Mouse (Mus musculus) neural tube, embryonic 11.5 days (tissue): ENCODE results near the gene Gm49325. TPM values are rescaled to one million over a fixed set of nuclear protein-coding genes. Genes with fewer than 3 reads are reported as not detected.

ENCODE experiments used
- ATAC-seq: fragments of 200-750 bp; cut with Nextera tagmentation; 2 replicates; pipeline ENCODE4 v1.8.0; 2017; ENCODE audit warnings: moderate number of reproducible peaks, mild to moderate bottlenecking, moderate TSS enrichment, moderate library complexity; ENCODE audit not compliant: insufficient read depth, low FRiP score, low TSS enrichment
- DNase-seq: peaks from one replicate; pipeline ENCODE4 v3.0.0-alpha.2; 2015; ENCODE audit warnings: low spot score
- H3K27ac ChIP-seq: fragments of 300-500 bp; sonication (generic); 2 replicates; pipeline ENCODE4 v1.5.1; 2014; ENCODE audit warnings: low read depth, mild to moderate bottlenecking, low read length
- H3K27me3 ChIP-seq: fragments of 300-500 bp; sonication (generic); 2 replicates; pipeline ENCODE4 v1.6.1; 2014; ENCODE audit warnings: mild to moderate bottlenecking, low read length, mixed read lengths; ENCODE audit not compliant: control insufficient read depth, insufficient read depth
- H3K36me3 ChIP-seq: fragments of 300-500 bp; sonication (generic); 2 replicates; pipeline ENCODE4 v1.6.1; 2014; ENCODE audit warnings: mild to moderate bottlenecking, low read length, moderate library complexity, mixed read lengths; ENCODE audit not compliant: control insufficient read depth, insufficient read depth
- H3K4me1 ChIP-seq: fragments of 300-500 bp; sonication (generic); 2 replicates; pipeline ENCODE4 v1.6.1; 2014; ENCODE audit warnings: low read length, mixed read lengths; ENCODE audit not compliant: control insufficient read depth, insufficient read depth
- H3K4me2 ChIP-seq: fragments of 300-500 bp; sonication (generic); 2 replicates; pipeline ENCODE4 v1.6.1; 2014; ENCODE audit warnings: low read depth, mild to moderate bottlenecking, moderate library complexity
- H3K4me3 ChIP-seq: fragments of 300-500 bp; sonication (generic); 2 replicates; pipeline ENCODE4 v1.5.1; 2014; ENCODE audit warnings: low read depth, low read length
- H3K9ac ChIP-seq: fragments of 300-500 bp; sonication (generic); 2 replicates; pipeline ENCODE4 v1.6.1; 2014; ENCODE audit warnings: mild to moderate bottlenecking, low read length
- H3K9me3 ChIP-seq: fragments of 300-500 bp; sonication (generic); 2 replicates; pipeline ENCODE4 v1.6.1; 2016; ENCODE audit warnings: low read length; ENCODE audit not compliant: control insufficient read depth
- WGBS: fragments of 180-500 bp; shearing (Covaris S2); extraction: QIAGEN DNeasy Blood & Tissue Kit; methylation state at CpG from one replicate; pipeline ENCODE4 v1.1.7; 2014; 5-methylcytosine and 5-hydroxymethylcytosine counted together
- polyA plus RNA-seq: library from polyadenylated mRNA; unstranded; fragments of >200 nt; fragmentation: Nextera tagmentation; extraction: Ambion mirVana; gene quantifications from 2 replicates; pipeline ENCODE4 v1.2.1, GENCODE M21; 2014

Gm49325 gene
- polyA plus RNA-seq, 1 experiment from 2014 or later: 1.4 TPM

DNA sequence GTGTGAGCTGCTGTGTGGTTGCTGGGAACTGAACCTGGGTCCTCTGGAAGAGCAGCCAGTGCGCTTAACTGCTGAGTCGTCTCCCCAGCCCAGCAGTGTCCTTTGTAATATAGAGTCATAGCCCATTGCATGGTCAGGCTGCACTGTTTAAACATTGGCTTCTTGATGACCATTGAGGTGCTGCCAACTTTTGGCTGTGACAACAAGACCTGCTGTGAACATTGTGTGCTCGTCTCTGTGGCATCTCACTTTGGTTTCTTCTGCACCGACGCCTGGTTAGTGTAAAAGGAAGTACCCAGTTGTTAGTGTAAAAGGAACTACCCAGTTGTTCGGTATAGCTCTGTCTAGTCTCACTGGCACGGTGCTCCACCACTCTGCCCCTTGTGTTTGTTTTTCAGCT lies 20.6 kb downstream of the Gm49325 start:
- no peak for DNase-seq
- ATAC-seq: no peak
- Histone ChIP-seq H3K9ac (no peak overlapping the region), H3K36me3 (no peaks in the 10 kb centered on the region), H3K4me1 (peaks cover 16% of the 10 kb centered on the region), H3K27me3 (no peaks in the 10 kb centered on the region), H3K4me2 (no peak overlapping the region), H3K9me3 (no peaks in the 10 kb centered on the region), H3K4me3 (no peak overlapping the region), H3K27ac (no peak overlapping the region)
- WGBS: 80% methylated on average over 7 of the region's 7 CpGs

DNA sequence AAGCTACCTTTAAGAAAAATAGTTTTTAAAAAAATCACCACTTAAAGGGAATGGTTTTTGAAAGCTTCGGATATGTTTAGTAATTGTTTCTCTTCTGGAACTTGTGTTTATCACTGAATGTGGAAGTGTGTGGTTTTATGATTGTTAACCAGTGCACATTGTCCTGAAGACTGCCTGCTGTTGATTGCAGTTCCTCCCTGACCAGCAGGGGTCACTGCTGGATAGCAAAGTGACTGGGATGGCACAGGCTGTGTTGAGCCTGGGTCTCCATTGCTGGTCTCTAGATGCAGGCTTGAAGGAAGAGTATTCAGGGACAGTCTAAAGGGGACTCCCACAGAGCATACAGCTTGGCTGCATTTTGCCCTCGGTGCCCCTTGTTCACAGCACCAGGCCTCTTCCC lies 21.5 kb downstream of the Gm49325 start:
- no peak overlapping the region for H3K27ac ChIP-seq
- H3K9ac ChIP-seq: no peak overlapping the region
- H3K27me3 ChIP-seq: no peaks in the 10 kb centered on the region
- no peak overlapping the region for H3K4me2 ChIP-seq
- peak; percentile 75; the same call in 1 of the 2 replicates for ATAC-seq
- H3K4me1 ChIP-seq: peaks cover 16% of the 10 kb centered on the region
- WGBS: 38% methylated on average over 2 of the region's 2 CpGs
- H3K36me3 ChIP-seq: 0 out of 2 replicates have a peak, but pooled peaks cover 3% of the 10 kb centered on the region
- no peaks in the 10 kb centered on the region for H3K9me3 ChIP-seq
- H3K4me3 ChIP-seq: no peak overlapping the region
- DNase-seq: peak; percentile 85

DNA sequence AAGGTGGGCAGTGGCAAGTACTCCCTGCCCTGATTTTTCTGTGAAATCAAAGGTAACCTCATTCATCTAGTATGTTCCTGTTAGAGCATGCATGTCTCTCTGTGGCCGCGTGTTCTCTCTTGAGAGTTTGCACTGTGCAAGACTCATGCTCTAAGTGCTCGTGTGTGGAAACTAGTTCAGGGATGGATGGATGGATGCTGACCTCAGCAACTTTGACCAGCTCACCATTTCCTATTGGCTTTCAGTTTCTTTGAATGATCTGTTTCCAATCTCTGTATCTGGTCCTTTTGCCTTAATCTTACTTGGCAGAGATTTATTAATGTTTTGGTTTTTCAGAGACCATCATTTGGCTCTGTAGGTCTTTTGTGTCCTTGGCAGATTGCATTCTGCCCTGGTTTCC lies 23.2 kb downstream of the Gm49325 start:
- H3K4me3 ChIP-seq: no peak overlapping the region
- 0 out of 2 replicates have a peak, but pooled peaks cover 5% of the 10 kb centered on the region for H3K36me3 ChIP-seq
- H3K9ac ChIP-seq: no peak overlapping the region
- DNase-seq (no peak), ATAC-seq (no peak)
- no peaks in the 10 kb centered on the region for H3K9me3 ChIP-seq
- no peaks in the 10 kb centered on the region for H3K27me3 ChIP-seq
- no peak overlapping the region for H3K27ac ChIP-seq
- 91% methylated on average over 3 of the region's 3 CpGs for WGBS
- peaks cover 9% of the 10 kb centered on the region; the same call in 1 of the 2 replicates for H3K4me1 ChIP-seq
- H3K4me2 ChIP-seq: no peak overlapping the region

DNA sequence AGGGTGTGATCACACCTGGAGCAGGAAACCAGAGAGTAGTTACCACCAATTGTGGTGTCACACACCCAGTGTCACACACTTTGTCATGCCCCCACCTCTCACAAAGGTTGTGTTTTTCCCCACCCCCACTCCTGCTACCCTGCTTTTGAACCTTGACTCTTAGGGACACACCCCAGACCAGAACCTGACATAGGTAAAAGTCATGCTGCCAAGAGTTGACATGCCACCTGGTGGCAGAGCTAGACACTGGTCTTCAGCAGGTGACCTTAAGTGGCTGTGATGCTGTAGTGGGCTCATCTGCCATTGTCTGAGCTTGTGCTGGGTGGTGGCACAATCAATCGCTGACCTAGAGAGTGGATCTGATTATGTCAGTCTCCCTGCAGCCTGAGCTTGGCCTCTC lies 24.0 kb downstream of the Gm49325 start:
- H3K4me2 ChIP-seq: no peak overlapping the region
- H3K4me3 ChIP-seq: no peak overlapping the region
- H3K4me1 ChIP-seq: peaks cover 7% of the 10 kb centered on the region; the same call in 1 of the 2 replicates
- WGBS: 88% methylated on average over 1 of the region's 1 CpGs
- H3K27ac ChIP-seq: no peak overlapping the region
- DNase-seq (no peak), ATAC-seq (no peak)
- no peak overlapping the region for H3K9ac ChIP-seq
- H3K36me3 ChIP-seq: peaks cover 8% of the 10 kb centered on the region; the same call in 1 of the 2 replicates
- no peaks in the 10 kb centered on the region for H3K27me3 ChIP-seq
- no peaks in the 10 kb centered on the region for H3K9me3 ChIP-seq

DNA sequence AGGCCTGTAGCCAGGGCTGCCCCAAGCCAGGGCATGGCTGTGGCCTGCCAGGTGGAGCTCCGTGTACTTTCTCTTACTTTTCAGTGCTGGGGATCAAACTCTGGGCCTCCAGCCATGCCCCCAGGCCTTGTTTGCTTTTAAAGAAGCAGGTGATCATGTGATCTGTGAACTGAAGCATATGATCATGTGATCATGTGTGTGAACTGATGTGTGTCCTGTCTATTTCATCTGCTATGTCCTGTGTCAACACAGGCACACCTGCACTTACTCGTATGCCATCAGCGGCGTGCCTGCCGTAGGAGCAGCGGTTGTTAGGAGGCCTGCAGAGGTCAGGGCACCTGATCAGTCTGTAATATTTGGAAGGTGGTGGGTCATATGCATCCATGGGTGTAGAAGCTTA lies 28.0 kb downstream of the Gm49325 start:
- WGBS: 94% methylated on average over 6 of the region's 6 CpGs
- no peak overlapping the region for H3K4me2 ChIP-seq
- DNase-seq: no peak
- H3K4me3 ChIP-seq: no peak overlapping the region
- no peak overlapping the region for H3K27ac ChIP-seq
- no peaks in the 10 kb centered on the region for H3K27me3 ChIP-seq
- no peaks in the 10 kb centered on the region for H3K4me1 ChIP-seq
- no peak for ATAC-seq
- H3K36me3 ChIP-seq: peaks cover 8% of the 10 kb centered on the region
- H3K9me3 ChIP-seq: no peaks in the 10 kb centered on the region
- H3K9ac ChIP-seq: no peak overlapping the region

DNA sequence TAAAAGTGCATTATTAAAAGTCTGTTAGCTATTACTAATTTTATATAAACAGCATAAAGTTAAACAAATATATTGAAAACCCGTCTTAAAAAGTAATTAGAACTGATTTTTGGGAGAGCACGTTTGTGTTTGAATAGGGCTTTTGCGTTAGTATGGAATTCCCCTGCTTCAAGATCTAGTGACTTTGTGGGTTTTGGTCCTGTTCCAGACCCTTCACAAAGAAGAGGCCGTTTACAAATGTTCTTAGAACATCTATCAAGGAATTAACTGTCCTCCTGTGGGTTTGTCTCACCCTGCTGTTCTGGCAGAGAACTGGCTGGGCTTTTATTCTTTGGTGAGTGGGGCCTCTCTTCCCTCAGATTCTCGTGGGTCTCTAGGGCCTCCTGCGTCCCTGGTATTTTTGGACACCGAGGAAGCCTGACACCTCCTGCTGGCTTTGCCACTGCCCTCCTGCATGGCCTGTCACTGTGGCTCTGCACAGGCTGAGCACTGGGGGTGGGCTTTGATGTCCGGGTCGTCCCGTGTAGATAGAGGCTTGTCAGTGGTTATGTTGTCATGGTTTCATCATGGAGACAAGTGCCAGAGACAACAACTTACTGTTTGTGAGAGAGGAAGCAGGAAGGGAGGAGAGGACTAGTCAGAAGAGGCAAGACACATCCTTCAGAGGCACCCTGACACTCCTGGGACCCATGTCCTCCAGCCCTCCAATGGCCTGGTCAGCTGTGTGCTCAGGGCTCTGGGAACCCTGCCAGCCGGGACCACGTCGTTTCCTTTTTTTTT lies 28.6 kb downstream of the Gm49325 start:
- no peaks in the 10 kb centered on the region for H3K9me3 ChIP-seq
- peaks cover 8% of the 10 kb centered on the region for H3K36me3 ChIP-seq
- no peak overlapping the region for H3K27ac ChIP-seq
- no peak for ATAC-seq
- H3K4me2 ChIP-seq: no peak overlapping the region
- no peak overlapping the region for H3K9ac ChIP-seq
- H3K27me3 ChIP-seq: no peaks in the 10 kb centered on the region
- WGBS: 81% methylated on average over 13 of the region's 13 CpGs
- no peak overlapping the region for H3K4me3 ChIP-seq
- no peaks in the 10 kb centered on the region for H3K4me1 ChIP-seq
- no peak for DNase-seq

DNA sequence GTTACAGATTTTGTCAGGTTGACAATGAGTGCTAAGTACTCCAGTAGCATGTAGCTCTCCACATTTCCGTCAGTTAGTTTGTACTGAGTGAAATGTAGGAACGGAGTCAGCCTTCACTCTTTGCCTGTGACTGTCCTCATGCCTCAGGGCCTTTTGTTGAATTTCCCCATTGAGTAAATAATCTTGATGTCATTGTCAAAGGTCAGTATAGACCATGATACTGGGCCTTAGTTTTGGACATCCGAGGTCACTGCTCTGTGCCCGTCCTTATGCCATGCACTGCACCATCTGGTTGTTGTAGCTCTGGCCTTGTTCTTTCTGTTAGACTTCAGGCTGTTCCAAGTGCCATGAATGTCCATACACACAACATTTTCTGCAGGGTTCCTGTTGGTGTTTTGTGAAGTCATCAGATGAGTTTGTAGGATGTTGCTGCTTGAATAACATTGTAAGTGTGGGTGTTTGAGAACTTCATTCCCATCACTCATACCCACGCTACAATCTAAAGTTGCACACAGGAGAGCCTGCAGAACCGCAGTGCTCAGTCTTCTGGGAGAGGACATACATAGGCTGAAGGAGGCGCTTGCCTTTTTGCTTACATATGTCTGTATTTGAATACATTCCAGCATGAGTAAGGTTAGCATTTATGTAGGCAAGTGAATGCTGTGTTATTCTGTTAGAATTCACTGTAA lies 30.4 kb downstream of the Gm49325 start:
- ATAC-seq (no peak), DNase-seq (no peak)
- Histone ChIP-seq H3K9me3 (no peaks in the 10 kb centered on the region), H3K27me3 (no peaks in the 10 kb centered on the region), H3K4me1 (no peaks in the 10 kb centered on the region), H3K27ac (no peak overlapping the region), H3K4me3 (no peak overlapping the region), H3K36me3 (peaks cover 8% of the 10 kb centered on the region), H3K4me2 (no peak overlapping the region), H3K9ac (no peak overlapping the region)
- 93% methylated on average over 7 of the region's 7 CpGs for WGBS

DNA sequence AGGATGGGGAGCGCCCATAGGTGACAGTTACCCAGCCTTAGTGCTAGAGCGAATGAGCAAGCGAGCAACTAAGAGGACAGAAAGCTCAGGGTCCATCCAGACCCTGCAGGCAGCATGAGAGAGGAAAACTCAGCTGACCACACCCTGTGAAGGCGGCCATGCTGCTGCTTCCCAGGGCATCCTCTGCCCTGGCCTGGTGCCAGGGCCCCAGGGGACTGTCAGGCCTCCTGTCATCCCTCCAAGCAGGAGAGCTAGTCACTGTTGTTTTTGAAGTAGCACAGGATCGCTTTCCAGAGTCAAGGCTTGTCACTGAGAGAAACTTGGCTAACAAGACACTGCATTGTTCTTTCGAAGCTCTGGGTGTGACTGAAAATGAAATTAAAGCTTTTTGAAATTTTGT lies 33.0 kb downstream of the Gm49325 start:
- H3K9ac ChIP-seq: no peak overlapping the region
- no peaks in the 10 kb centered on the region for H3K4me1 ChIP-seq
- ATAC-seq: no peak
- H3K4me3 ChIP-seq: no peak overlapping the region
- no peak overlapping the region for H3K4me2 ChIP-seq
- 90% methylated on average over 6 of the region's 6 CpGs for WGBS
- DNase-seq: no peak
- no peaks in the 10 kb centered on the region for H3K27me3 ChIP-seq
- H3K9me3 ChIP-seq: no peaks in the 10 kb centered on the region
- peaks cover 15% of the 10 kb centered on the region for H3K36me3 ChIP-seq
- H3K27ac ChIP-seq: no peak overlapping the region

DNA sequence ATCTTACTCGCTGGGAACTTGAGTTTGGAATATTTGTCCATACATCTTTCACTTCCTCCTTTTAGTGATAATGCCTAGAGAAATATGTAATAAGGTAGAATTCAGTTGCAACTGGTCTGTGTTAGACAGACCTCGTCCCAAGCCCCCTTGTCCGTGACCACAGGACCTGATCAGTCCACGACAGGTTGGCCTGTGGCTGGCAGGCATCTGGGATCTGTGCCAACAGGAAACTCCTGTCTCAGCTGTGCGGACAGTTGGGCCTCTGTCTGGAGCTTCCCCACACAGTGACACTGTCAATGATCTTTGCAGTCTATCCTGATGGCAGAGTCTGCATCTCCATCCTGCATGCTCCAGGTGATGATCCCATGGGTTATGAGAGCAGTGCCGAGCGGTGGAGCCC lies 37.2 kb downstream of the Gm49325 start:
- WGBS: 89% methylated on average over 7 of the region's 7 CpGs
- Histone ChIP-seq H3K27me3 (no peaks in the 10 kb centered on the region), H3K9me3 (no peaks in the 10 kb centered on the region), H3K4me3 (no peak overlapping the region), H3K9ac (no peak overlapping the region), H3K27ac (no peak overlapping the region), H3K36me3 (peaks cover 20% of the 10 kb centered on the region), H3K4me2 (no peak overlapping the region), H3K4me1 (no peaks in the 10 kb centered on the region)
- no peak for ATAC-seq
- no peak for DNase-seq
